ENCODE assay signal across 11 mouse cellular contexts in genomic region chr19:57363538-57363937, GRCm38 (mm10). TPM values are rescaled to one million over a fixed set of nuclear protein-coding genes. Genes with fewer than 3 reads are reported as not detected.
DNase-seq lines count a peak whose midpoint lies in the region; ATAC-seq and TF ChIP-seq lines count a peak whose summit lies in the region.
"Had no signal": no experiment of that assay in that cellular context is flagged by ENCODE, and none has a peak within 500 bp of the region (broad histone marks: within the 10 kb centered on the region; RNA-seq: fewer than 3 reads in every experiment).

No protein-coding gene starts in this region.

- TF ChIP-seq CTCF in midbrain, postnatal 0 days (IDR thresholded peaks at IDR 0.05): no peak
- no peak for TF ChIP-seq CTCF in layer of hippocampus, adult 2 months (conservative IDR thresholded peaks at IDR 0.05)

- ATAC-seq in kidney, embryonic 14.5 days (ENCODE audit: low FRiP score, low TSS enrichment): no peak
- no peak for ATAC-seq in embryonic facial prominence, embryonic 14.5 days (ENCODE audit: low read depth)
- no peak for ATAC-seq in intestine, embryonic 16.5 days
- no peak for ATAC-seq in midbrain, postnatal 0 days (ENCODE audit: low FRiP score)
- ATAC-seq: inflammation-experienced regulatory T-cells, adult 6 months had no signal

- H3K36me3 ChIP-seq in kidney, embryonic 14.5 days (ENCODE audit: control insufficient read depth, insufficient read depth, low read length): peaks cover under 1% of the 10 kb centered on the region; the same call in 1 of the 2 replicates
- H3K36me3 ChIP-seq in embryonic facial prominence, embryonic 14.5 days (ENCODE audit: control insufficient read depth, insufficient read depth, low read length): peaks cover 7% of the 10 kb centered on the region
- H3K36me3 ChIP-seq in intestine, embryonic 16.5 days (ENCODE audit: control insufficient read depth, insufficient read depth, low read length): no peaks in the 10 kb centered on the region
- no peaks in the 10 kb centered on the region for H3K36me3 ChIP-seq in midbrain, postnatal 0 days (ENCODE audit: insufficient read depth, low read length)

- H3K9ac ChIP-seq in kidney, embryonic 14.5 days (ENCODE audit: low read depth, low read length): peak overlapping the region; percentile 28; the same call in 1 of the 2 replicates
- peak overlapping the region; percentile 37 for H3K9ac ChIP-seq in embryonic facial prominence, embryonic 14.5 days (ENCODE audit: low read depth, low read length)
- H3K9ac ChIP-seq in intestine, embryonic 16.5 days (ENCODE audit: low read depth, low read length): 0 out of 2 replicates have a peak overlapping the region, but pooled peaks have one; percentile 44
- no peak overlapping the region for H3K9ac ChIP-seq in midbrain, postnatal 0 days (replicated peaks; ENCODE audit: low read length, poor library complexity, severe bottlenecking)

- 89% methylated on average over 7 of the region's 7 CpGs for WGBS in kidney, embryonic 14.5 days
- WGBS in embryonic facial prominence, embryonic 14.5 days: 88% methylated on average over 7 of the region's 7 CpGs
- 89% methylated on average over 7 of the region's 7 CpGs for WGBS in intestine, embryonic 16.5 days
- 89% methylated on average over 7 of the region's 7 CpGs for WGBS in midbrain, postnatal 0 days

- peaks cover 46% of the 10 kb centered on the region for H3K4me1 ChIP-seq in kidney, embryonic 14.5 days (ENCODE audit: control insufficient read depth, insufficient read depth, low read length)
- peaks cover 49% of the 10 kb centered on the region for H3K4me1 ChIP-seq in embryonic facial prominence, embryonic 14.5 days (ENCODE audit: control insufficient read depth, insufficient read depth, low read length)
- peaks cover 50% of the 10 kb centered on the region for H3K4me1 ChIP-seq in intestine, embryonic 16.5 days (ENCODE audit: control insufficient read depth, insufficient read depth, low read length)
- peaks cover 17% of the 10 kb centered on the region for H3K4me1 ChIP-seq in midbrain, postnatal 0 days (ENCODE audit: insufficient read depth, low read length)

- no peaks in the 10 kb centered on the region for H3K27me3 ChIP-seq in kidney, embryonic 14.5 days (ENCODE audit: control insufficient read depth, insufficient read depth, low read length)
- no peaks in the 10 kb centered on the region for H3K27me3 ChIP-seq in embryonic facial prominence, embryonic 14.5 days (replicated peaks; ENCODE audit: control insufficient read depth, insufficient read depth, low read length)
- no peaks in the 10 kb centered on the region for H3K27me3 ChIP-seq in intestine, embryonic 16.5 days (replicated peaks; ENCODE audit: control insufficient read depth, insufficient read depth, low read length)
- no peaks in the 10 kb centered on the region for H3K27me3 ChIP-seq in midbrain, postnatal 0 days (ENCODE audit: insufficient read depth, low read length)

- H3K9me3 ChIP-seq in kidney, embryonic 14.5 days (ENCODE audit: control insufficient read depth, low read length): no peaks in the 10 kb centered on the region
- H3K9me3 ChIP-seq in embryonic facial prominence, embryonic 14.5 days (ENCODE audit: control insufficient read depth, low read length): no peaks in the 10 kb centered on the region
- no peaks in the 10 kb centered on the region for H3K9me3 ChIP-seq in intestine, embryonic 16.5 days (ENCODE audit: control insufficient read depth, low read length)
- H3K9me3 ChIP-seq in midbrain, postnatal 0 days (ENCODE audit: low read length): no peaks in the 10 kb centered on the region
- H3K9me3 ChIP-seq: G1E had no signal

- DNase-seq in kidney, adult 11 months: no peak
- DNase-seq in embryonic facial prominence, embryonic 14.5 days (ENCODE audit: low spot score): no peak
- no peak for DNase-seq in midbrain, postnatal 0 days (ENCODE audit: low spot score)
- DNase-seq in adrenal gland, adult 8-10 months: no peak
- DNase-seq in adrenal gland, adult 2 months: no peak
- DNase-seq in layer of hippocampus, adult 2 months (ENCODE audit: low spot score in 2 of 2): no peak

- H3K4me2 ChIP-seq in kidney, embryonic 14.5 days (replicated peaks; ENCODE audit: low read depth, low read length): peak overlapping the region; percentile 66; the same call in 1 of the 2 replicates
- peak overlapping the region; percentile 76 for H3K4me2 ChIP-seq in embryonic facial prominence, embryonic 14.5 days (ENCODE audit: low read depth, low read length)
- H3K4me2 ChIP-seq in intestine, embryonic 16.5 days (ENCODE audit: low read depth, low read length): peak overlapping the region; percentile 49; the same call in 1 of the 2 replicates
- H3K4me2 ChIP-seq in midbrain, postnatal 0 days (ENCODE audit: low read depth, low read length, poor library complexity, severe bottlenecking): peak overlapping the region; percentile 64

- H3K27ac ChIP-seq in kidney, embryonic 14.5 days (ENCODE audit: low read depth, low read length): no peak overlapping the region
- no peak overlapping the region for H3K27ac ChIP-seq in embryonic facial prominence, embryonic 14.5 days (replicated peaks; ENCODE audit: low read depth, low read length)
- no peak overlapping the region for H3K27ac ChIP-seq in intestine, embryonic 16.5 days (ENCODE audit: low read length)
- no peak overlapping the region for H3K27ac ChIP-seq in midbrain, postnatal 0 days (ENCODE audit: low read depth, low read length)
- no peak overlapping the region for H3K27ac ChIP-seq in layer of hippocampus, adult 2 months
- H3K27ac ChIP-seq: macrophage had no signal

- peak overlapping the region; percentile 97; the same call in 1 of the 2 replicates for H3K4me3 ChIP-seq in kidney, embryonic 14.5 days (ENCODE audit: low read length)
- peak overlapping the region; percentile 98; the same call in 1 of the 2 replicates for H3K4me3 ChIP-seq in embryonic facial prominence, embryonic 14.5 days (ENCODE audit: low read depth, low read length)
- H3K4me3 ChIP-seq in intestine, embryonic 16.5 days (ENCODE audit: low read length): no peak overlapping the region
- no peak overlapping the region for H3K4me3 ChIP-seq in midbrain, postnatal 0 days (ENCODE audit: low read depth, low read length)
- H3K4me3 ChIP-seq in layer of hippocampus, adult 2 months: no peak overlapping the region

RNA-seq across cellular contexts. Expression of gene Fam160b1, which starts 3.1 kb away (rescaled TPM):
- polyA plus RNA-seq in kidney, embryonic 14.5 days (2014; fragmentation: Nextera tagmentation; extraction: Ambion mirVana): 13.5 and 18.1 TPM in 2 replicates
- 18.4 and 20.0 TPM in 2 replicates for polyA plus RNA-seq in embryonic facial prominence, embryonic 14.5 days (2014; fragmentation: Nextera tagmentation; extraction: Ambion mirVana)
- polyA plus RNA-seq in intestine, embryonic 16.5 days (2015; fragmentation: Nextera tagmentation; extraction: Ambion mirVana): 9.9 and 11.8 TPM in 2 replicates
- 19.9 and 22.4 TPM in 2 replicates for total RNA-seq in midbrain, postnatal 0 days (2014; rRNA removed)
- 10.7 and 11.0 TPM in 2 replicates for polyA plus RNA-seq in midbrain, postnatal 0 days (2015; fragmentation: Nextera tagmentation; extraction: Ambion mirVana)
- total RNA-seq in adrenal gland, adult 8-10 months (2022): 10 to 100 TPM; 20.8 to 26.1 (median 24.4) TPM
- total RNA-seq in adrenal gland, adult 2 months (2021): 10 to 100 TPM; 19.4 to 20.6 TPM
- polyA plus RNA-seq in adrenal gland, adult 2 months (2012; rRNA removed): 9.6 and 10.6 TPM in 2 replicates
- total RNA-seq in layer of hippocampus, adult 2 months (2021): 10 to 100 TPM; 21.2 to 22.7 TPM

RNA-seq across cellular contexts. Expression of gene Ablim1, which starts 48.8 kb away (rescaled TPM):
- polyA plus RNA-seq in kidney, embryonic 14.5 days (2014; fragmentation: Nextera tagmentation; extraction: Ambion mirVana): 21.0 and 36.0 TPM in 2 replicates
- polyA plus RNA-seq in embryonic facial prominence, embryonic 14.5 days (2014; fragmentation: Nextera tagmentation; extraction: Ambion mirVana): 48.5 and 49.3 TPM in 2 replicates
- 29.2 and 32.0 TPM in 2 replicates for polyA plus RNA-seq in intestine, embryonic 16.5 days (2015; fragmentation: Nextera tagmentation; extraction: Ambion mirVana)
- total RNA-seq in midbrain, postnatal 0 days (2014; rRNA removed): 81.2 and 104 TPM in 2 replicates
- polyA plus RNA-seq in midbrain, postnatal 0 days (2015; fragmentation: Nextera tagmentation; extraction: Ambion mirVana): 50.7 and 53.2 TPM in 2 replicates
- total RNA-seq in adrenal gland, adult 8-10 months (2022): 10 to 100 TPM; 31.0 to 43.9 (median 33.1) TPM
- total RNA-seq in adrenal gland, adult 2 months (2021): 10 to 100 TPM; 33.6 to 39.9 TPM
- 15.8 and 20.5 TPM in 2 replicates for polyA plus RNA-seq in adrenal gland, adult 2 months (2012; rRNA removed)
- total RNA-seq in layer of hippocampus, adult 2 months (2021): 10 to 100 TPM; 85.1 to 86.0 TPM

Comparison
In these comparisons a context has a peak if more than half of its experiments do, and no peak if none do; other contexts are left out.
1. H3K4me3 ChIP-seq: peak in kidney, embryonic 14.5 days (single experiment) and embryonic facial prominence, embryonic 14.5 days (single experiment); none in intestine, embryonic 16.5 days (single experiment), midbrain, postnatal 0 days (single experiment) and layer of hippocampus, adult 2 months (single experiment).
2. Peak in every context shown above with its lines, with median percentiles within 50 percentile points of each other: H3K4me2 ChIP-seq.